Mouse (Mus musculus): ENCODE results near the gene Kctd8.

The Kctd8 gene

GRCm38 (mm10) chr5:69145827-69146226 is 195.7 kb downstream of the Kctd8 start:
- DNase-seq = no peak

GRCm38 (mm10) chr5:69141082-69141481 is 200.4 kb downstream of the Kctd8 start:
- no peak for DNase-seq

- no peak for DNase-seq
These were observed 232.8 kb downstream of the Kctd8 start for GRCm38 (mm10) chr5:69108718-69109117.

- DNase-seq = no peak
These were observed 252.6 kb downstream of the Kctd8 start for GRCm38 (mm10) chr5:69088912-69089311.
